Mouse (Mus musculus) forebrain, embryonic 14.5 days (tissue): Measurements from ENCODE around the gene Slc30a1. TPM values are rescaled to one million over a fixed set of nuclear protein-coding genes. Genes with fewer than 3 reads are reported as not detected.

Experiments used
- ATAC-seq: fragments of 200-750 bp; cut with Nextera tagmentation; 2 replicates; pipeline ENCODE4 v1.8.0; 2017; ENCODE audit warnings: mild to moderate bottlenecking, moderate library complexity
- DNase-seq: peaks from one replicate; pipeline ENCODE4 v3.0.0-alpha.2; 2015; ENCODE audit warnings: low spot score
- H3K27ac ChIP-seq: fragments of 300-500 bp; sonication (generic); 2 replicates; pipeline ENCODE4 v1.5.1; 2014; ENCODE audit warnings: low read depth, mild to moderate bottlenecking, control low read depth, low read length, moderate library complexity
- H3K27me3 ChIP-seq: fragments of 300-500 bp; sonication (generic); replicated peaks from 2 replicates; pipeline ENCODE4 v1.6.1; 2014; ENCODE audit warnings: low read length, control low read depth, mixed read lengths; ENCODE audit not compliant: control insufficient read depth, insufficient read depth
- H3K36me3 ChIP-seq: fragments of 300-500 bp; sonication (generic); 2 replicates; pipeline ENCODE4 v1.6.1; 2014; ENCODE audit warnings: low read length, control low read depth; ENCODE audit not compliant: control insufficient read depth, insufficient read depth
- H3K4me1 ChIP-seq: fragments of 300-500 bp; sonication (generic); 2 replicates; pipeline ENCODE4 v1.6.1; 2014; ENCODE audit warnings: antibody characterized with exemption, low read length, control low read depth; ENCODE audit not compliant: control insufficient read depth, insufficient read depth
- H3K4me2 ChIP-seq: fragments of 300-500 bp; sonication (generic); 2 replicates; pipeline ENCODE4 v1.6.1; 2014; ENCODE audit warnings: mild to moderate bottlenecking, control low read depth, low read length
- H3K4me3 ChIP-seq: fragments of 300-500 bp; sonication (generic); 2 replicates; pipeline ENCODE4 v1.5.1; 2014; ENCODE audit warnings: low read depth, low read length, control low read depth
- H3K9ac ChIP-seq: fragments of 300-500 bp; sonication (generic); 2 replicates; pipeline ENCODE4 v1.6.1; 2014; ENCODE audit warnings: mild to moderate bottlenecking, low read length, control low read depth, moderate library complexity
- H3K9me3 ChIP-seq: fragments of 300-500 bp; sonication (generic); replicated peaks from 2 replicates; pipeline ENCODE4 v1.6.1; 2016; ENCODE audit warnings: low read length, control low read depth, mixed read lengths; ENCODE audit not compliant: control insufficient read depth
- WGBS: fragments of 180-500 bp; shearing (Covaris S2); extraction: QIAGEN DNeasy Blood & Tissue Kit; methylation state at CpG from one replicate; pipeline ENCODE4 v1.1.7; 2014; 5-methylcytosine and 5-hydroxymethylcytosine counted together
- polyA plus RNA-seq: library from polyadenylated mRNA; unstranded; fragments of >200 nt; fragmentation: Nextera tagmentation; extraction: Ambion mirVana; gene quantifications from 2 replicates; pipeline ENCODE4 v1.2.1, GENCODE M21; 2014

The Slc30a1 gene
- polyA plus RNA-seq, 1 experiment from 2014 or later: 2.0 TPM

GRCm38 (mm10) chr1:191875006-191875405 is 31.6 kb upstream of the Slc30a1 start:
- no peak for DNase-seq
- no peak overlapping the region for H3K4me2 ChIP-seq
- no peaks in the 10 kb centered on the region for H3K36me3 ChIP-seq
- no peak overlapping the region for H3K4me3 ChIP-seq
- no peak for ATAC-seq
- 88% methylated on average over 7 of the region's 7 CpGs for WGBS
- no peak overlapping the region for H3K9ac ChIP-seq
- no peaks in the 10 kb centered on the region for H3K27me3 ChIP-seq
- H3K9me3 ChIP-seq: no peaks in the 10 kb centered on the region
- H3K4me1 ChIP-seq: 0 out of 2 replicates have a peak, but pooled peaks cover 3% of the 10 kb centered on the region
- no peak overlapping the region for H3K27ac ChIP-seq

- no peak for ATAC-seq
Observed at GRCm38 (mm10) chr1:191875683-191876305, 30.8 kb upstream of the Slc30a1 start.

GRCm38 (mm10) chr1:191877681-191878080 is 28.9 kb upstream of the Slc30a1 start:
- Histone ChIP-seq H3K27ac (no peak overlapping the region), H3K4me2 (no peak overlapping the region), H3K9ac (no peak overlapping the region), H3K4me3 (no peak overlapping the region), H3K27me3 (no peaks in the 10 kb centered on the region), H3K9me3 (no peaks in the 10 kb centered on the region), H3K4me1 (0 out of 2 replicates have a peak, but pooled peaks cover 3% of the 10 kb centered on the region), H3K36me3 (no peaks in the 10 kb centered on the region)
- WGBS: 79% methylated on average over 10 of the region's 10 CpGs
- ATAC-seq (no peak), DNase-seq (no peak)

More at GRCm38 (mm10) chr1:191875683-191876305, 30.8 kb upstream of the Slc30a1 start:
- H3K27ac ChIP-seq: no peak overlapping the region
- H3K4me1 ChIP-seq: 0 out of 2 replicates have a peak, but pooled peaks cover 3% of the 10 kb centered on the region
- no peaks in the 10 kb centered on the region for H3K9me3 ChIP-seq
- no peaks in the 10 kb centered on the region for H3K36me3 ChIP-seq
- no peak for DNase-seq
- H3K4me3 ChIP-seq: no peak overlapping the region
- no peaks in the 10 kb centered on the region for H3K27me3 ChIP-seq
- H3K4me2 ChIP-seq: no peak overlapping the region
- no peak overlapping the region for H3K9ac ChIP-seq
- 83% methylated on average over 9 of the region's 9 CpGs for WGBS

GRCm38 (mm10) chr1:191878518-191878921 is 28.0 kb upstream of the Slc30a1 start:
- H3K9ac ChIP-seq: no peak overlapping the region
- H3K4me3 ChIP-seq: no peak overlapping the region
- H3K27ac ChIP-seq: no peak overlapping the region
- DNase-seq: peak; percentile 49
- H3K27me3 ChIP-seq: no peaks in the 10 kb centered on the region
- ATAC-seq: no peak
- WGBS: 23% methylated on average over 4 of the region's 4 CpGs
- H3K4me2 ChIP-seq: no peak overlapping the region
- H3K36me3 ChIP-seq: no peaks in the 10 kb centered on the region
- 0 out of 2 replicates have a peak, but pooled peaks cover 3% of the 10 kb centered on the region for H3K4me1 ChIP-seq
- H3K9me3 ChIP-seq: no peaks in the 10 kb centered on the region

GRCm38 (mm10) chr1:191880247-191880646 is 26.3 kb upstream of the Slc30a1 start:
- Histone ChIP-seq H3K27me3 (no peaks in the 10 kb centered on the region), H3K36me3 (no peaks in the 10 kb centered on the region), H3K4me2 (no peak overlapping the region), H3K27ac (no peak overlapping the region), H3K4me3 (no peak overlapping the region), H3K4me1 (0 out of 2 replicates have a peak, but pooled peaks cover 3% of the 10 kb centered on the region), H3K9ac (no peak overlapping the region), H3K9me3 (no peaks in the 10 kb centered on the region)
- ATAC-seq (no peak), DNase-seq (no peak)
- WGBS: 90% methylated on average over 3 of the region's 3 CpGs

GRCm38 (mm10) chr1:191880921-191881609 is 25.5 kb upstream of the Slc30a1 start:
- no peaks in the 10 kb centered on the region for H3K27me3 ChIP-seq
- WGBS: 63% methylated on average over 8 of the region's 8 CpGs
- no peak overlapping the region for H3K4me3 ChIP-seq
- no peak for DNase-seq
- H3K27ac ChIP-seq: no peak overlapping the region
- H3K9me3 ChIP-seq: no peaks in the 10 kb centered on the region
- no peak overlapping the region for H3K9ac ChIP-seq
- H3K36me3 ChIP-seq: no peaks in the 10 kb centered on the region
- H3K4me1 ChIP-seq: 0 out of 2 replicates have a peak, but pooled peaks cover 3% of the 10 kb centered on the region
- H3K4me2 ChIP-seq: no peak overlapping the region
- ATAC-seq: no peak

- 64% methylated on average over 2 of the region's 2 CpGs for WGBS
- Histone ChIP-seq H3K27me3 (no peaks in the 10 kb centered on the region), H3K4me2 (no peak overlapping the region), H3K36me3 (no peaks in the 10 kb centered on the region), H3K4me3 (no peak overlapping the region), H3K9me3 (no peaks in the 10 kb centered on the region), H3K4me1 (0 out of 2 replicates have a peak, but pooled peaks cover 3% of the 10 kb centered on the region), H3K9ac (no peak overlapping the region), H3K27ac (no peak overlapping the region)
- no peak for DNase-seq
- no peak for ATAC-seq
Observed at GRCm38 (mm10) chr1:191881663-191882062, 24.9 kb upstream of the Slc30a1 start.

- H3K27me3 ChIP-seq: no peaks in the 10 kb centered on the region
- H3K9me3 ChIP-seq: no peaks in the 10 kb centered on the region
- 93% methylated on average over 10 of the region's 10 CpGs for WGBS
- H3K27ac ChIP-seq: no peak overlapping the region
- H3K9ac ChIP-seq: no peak overlapping the region
- no peak overlapping the region for H3K4me3 ChIP-seq
- H3K36me3 ChIP-seq: no peaks in the 10 kb centered on the region
- ATAC-seq (no peak), DNase-seq (no peak)
- 0 out of 2 replicates have a peak, but pooled peaks cover 3% of the 10 kb centered on the region for H3K4me1 ChIP-seq
- no peak overlapping the region for H3K4me2 ChIP-seq
Observed at GRCm38 (mm10) chr1:191882474-191883206, 23.9 kb upstream of the Slc30a1 start.
